Mouse (Mus musculus) monocyte, adult 5-6 weeks (primary cell): Measurements from ENCODE around the gene Slc6a8. TPM values are rescaled to one million over a fixed set of nuclear protein-coding genes. Genes with fewer than 3 reads are reported as not detected.

ENCODE experiments used
- ATAC-seq: fragments of 153-309, 156-312 bp; replicated peaks from 2 replicates; pipeline ENCODE4 v1.8.0; 2017; ENCODE audit warnings: mild to moderate bottlenecking; ENCODE audit not compliant: low TSS enrichment, insufficient number of reproducible peaks, severe bottlenecking, poor library complexity, low FRiP score
- total RNA-seq: library from RNA; stranded (forward); fragments of 200-1000, 200-491, 200-594 nt; gene quantifications from 3 replicates; pipeline ENCODE4 v1.2.3, GENCODE M21; 2017

Slc6a8 gene
- total RNA-seq: 0.49 TPM in 1 of 3 replicates, not detected in the others

GRCm38 (mm10) chrX:73672879-73673618, at the start of gene Slc6a8:
TSS of gene Slc6a8 (plus strand) at chrX:73673150.
- ATAC-seq: no peak

- no peak for ATAC-seq
Observed at GRCm38 (mm10) chrX:73626981-73627380, 46.0 kb upstream of the Slc6a8 start.

GRCm38 (mm10) chrX:73635425-73635824, 37.5 kb upstream of the Slc6a8 start:
- ATAC-seq: no peak

- ATAC-seq: no peak
Observed at GRCm38 (mm10) chrX:73637415-73637814, 35.5 kb upstream of the Slc6a8 start.

GRCm38 (mm10) chrX:73639255-73639675, 33.7 kb upstream of the Slc6a8 start, which contains the start of gene Dusp9:
TSS of gene Dusp9 (plus strand) at chrX:73639419.
- no peak for ATAC-seq

- ATAC-seq: no peak
Observed at GRCm38 (mm10) chrX:73639901-73640469, 33.0 kb upstream of the Slc6a8 start.

GRCm38 (mm10) chrX:73645121-73645520, 27.8 kb upstream of the Slc6a8 start:
- no peak for ATAC-seq

- ATAC-seq: no peak
Observed at GRCm38 (mm10) chrX:73650869-73651268, 22.1 kb upstream of the Slc6a8 start.

GRCm38 (mm10) chrX:73653392-73653791, 19.6 kb upstream of the Slc6a8 start:
- ATAC-seq: no peak

GRCm38 (mm10) chrX:73654177-73654576, 18.8 kb upstream of the Slc6a8 start:
- peak; percentile 59; the same call in 1 of the 2 replicates for ATAC-seq

- ATAC-seq: peak; percentile 25; the same call in 1 of the 2 replicates
Observed at GRCm38 (mm10) chrX:73655529-73655928, 17.4 kb upstream of the Slc6a8 start.

GRCm38 (mm10) chrX:73658391-73658790, 14.6 kb upstream of the Slc6a8 start:
- ATAC-seq: no peak

- no peak for ATAC-seq
Observed at GRCm38 (mm10) chrX:73658936-73659574, 13.9 kb upstream of the Slc6a8 start.

GRCm38 (mm10) chrX:73659575-73660283, 13.2 kb upstream of the Slc6a8 start, which contains the start of gene Pnck:
TSS of gene Pnck (minus strand) at chrX:73660117.
- ATAC-seq: no peak

- ATAC-seq: no peak
Observed at GRCm38 (mm10) chrX:73660284-73660665, 12.7 kb upstream of the Slc6a8 start.

GRCm38 (mm10) chrX:73663143-73663542, 9.8 kb upstream of the Slc6a8 start:
- ATAC-seq: no peak

GRCm38 (mm10) chrX:73672031-73672431, 919 bp upstream of the Slc6a8 start:
- no peak for ATAC-seq

- ATAC-seq: no peak
Observed at GRCm38 (mm10) chrX:73673619-73673967, 643 bp downstream of the Slc6a8 start.

GRCm38 (mm10) chrX:73673968-73674661, 1.2 kb downstream of the Slc6a8 start:
- ATAC-seq: no peak
